Mouse (Mus musculus) liver, embryonic 14.5 days (tissue): ENCODE data around the gene Rab3il1.

ENCODE experiments used
- CTCF ChIP-seq: IDR thresholded peaks from 2 replicates; pipeline ENCODE4 v1.5.1; 2016; ENCODE audit warnings: antibody characterized with exemption, low read depth, control low read depth
- EP300 ChIP-seq: IDR thresholded peaks from 2 replicates; pipeline ENCODE4 v1.6.1; 2016; ENCODE audit warnings: antibody characterized with exemption, low read depth

- peak; percentile 67 for TF ChIP-seq CTCF
- peak; percentile 89 for TF ChIP-seq EP300
Measured at GRCm38 (mm10) chr19:10014824-10015223, 13.4 kb downstream of the Rab3il1 start.
